Mouse (Mus musculus): ENCODE measurements around the gene Hist1h2an. TPM values are rescaled to one million over a fixed set of nuclear protein-coding genes. Genes with fewer than 3 reads are reported as not detected.

The Hist1h2an gene
- polyA plus RNA-seq (2015; fragmentation: Nextera tagmentation; extraction: Ambion mirVana): 1.5 and 2.4 TPM in 2 replicates

GRCm38 (mm10) chr13:21786899-21787629, at the start of gene Hist1h2an, which contains the start of gene Hist1h2bp:
Gene Hist1h2an, minus strand, starts transcription at chr13:21787218.
Gene Hist1h2bp, plus strand, starts transcription at chr13:21787461.

GRCm38 (mm10) chr13:21833461-21833860, 46.4 kb upstream of the Hist1h2an start, which contains the start of the genes Hist1h2ap and Hist1h2br:
Gene Hist1h2ap, minus strand, starts transcription at chr13:21833507.
Gene Hist1h2br, plus strand, starts transcription at chr13:21833743.

DNA sequence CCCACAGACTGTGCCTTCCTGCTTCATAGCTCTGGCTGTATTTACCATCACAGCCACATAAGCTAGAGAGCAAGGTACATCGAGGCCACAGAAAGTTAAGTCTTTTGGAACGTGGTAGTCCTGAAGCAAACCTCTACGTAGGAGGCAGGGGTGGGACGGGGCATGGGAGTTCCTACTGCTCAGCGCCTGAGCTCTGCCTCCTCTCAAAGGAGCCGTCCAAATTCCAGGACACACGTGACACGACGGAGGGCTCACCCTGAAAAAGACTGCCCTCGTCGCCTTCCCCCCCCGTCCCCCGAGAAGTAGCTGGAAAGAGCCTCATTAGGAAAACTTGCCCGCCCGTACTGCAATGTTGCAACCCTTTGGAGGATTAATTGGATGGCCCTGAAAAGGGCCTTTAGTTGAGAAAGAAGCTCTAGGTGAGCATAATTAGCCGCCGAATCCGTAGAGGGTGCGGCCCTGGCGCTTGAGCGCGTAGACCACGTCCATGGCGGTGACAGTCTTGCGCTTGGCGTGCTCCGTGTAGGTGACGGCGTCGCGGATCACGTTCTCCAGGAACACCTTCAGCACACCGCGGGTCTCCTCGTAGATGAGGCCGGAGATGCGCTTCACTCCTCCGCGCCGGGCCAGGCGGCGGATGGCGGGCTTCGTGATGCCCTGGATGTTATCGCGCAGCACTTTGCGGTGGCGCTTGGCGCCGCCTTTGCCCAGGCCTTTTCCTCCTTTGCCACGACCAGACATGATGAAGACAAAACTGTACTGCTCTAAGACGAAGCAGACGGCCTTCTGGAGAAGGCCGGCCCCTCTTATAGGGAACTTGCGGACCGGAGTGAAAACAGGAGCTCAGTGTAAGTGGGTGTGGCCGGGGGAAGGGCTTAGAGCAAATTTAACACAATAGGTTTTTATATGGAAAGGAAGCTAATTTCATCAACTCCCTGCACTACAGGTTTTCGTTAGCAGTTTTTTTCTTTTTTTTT, 44.7 kb upstream of the Hist1h2an start, which contains the start of gene Hist1h4n:
Gene Hist1h4n, minus strand, starts transcription at position 779 of the 977 bp plus-strand sequence.

DNA sequence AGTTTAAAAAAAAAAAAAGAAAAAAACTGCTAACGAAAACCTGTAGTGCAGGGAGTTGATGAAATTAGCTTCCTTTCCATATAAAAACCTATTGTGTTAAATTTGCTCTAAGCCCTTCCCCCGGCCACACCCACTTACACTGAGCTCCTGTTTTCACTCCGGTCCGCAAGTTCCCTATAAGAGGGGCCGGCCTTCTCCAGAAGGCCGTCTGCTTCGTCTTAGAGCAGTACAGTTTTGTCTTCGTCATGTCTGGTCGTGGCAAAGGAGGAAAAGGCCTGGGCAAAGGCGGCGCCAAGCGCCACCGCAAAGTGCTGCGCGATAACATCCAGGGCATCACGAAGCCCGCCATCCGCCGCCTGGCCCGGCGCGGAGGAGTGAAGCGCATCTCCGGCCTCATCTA, 24.5 kb upstream of the Hist1h2an start, which contains the start of gene Hist1h4m:
Gene Hist1h4m, plus strand, starts transcription at position 208 of the 400 bp plus-strand sequence.

DNA sequence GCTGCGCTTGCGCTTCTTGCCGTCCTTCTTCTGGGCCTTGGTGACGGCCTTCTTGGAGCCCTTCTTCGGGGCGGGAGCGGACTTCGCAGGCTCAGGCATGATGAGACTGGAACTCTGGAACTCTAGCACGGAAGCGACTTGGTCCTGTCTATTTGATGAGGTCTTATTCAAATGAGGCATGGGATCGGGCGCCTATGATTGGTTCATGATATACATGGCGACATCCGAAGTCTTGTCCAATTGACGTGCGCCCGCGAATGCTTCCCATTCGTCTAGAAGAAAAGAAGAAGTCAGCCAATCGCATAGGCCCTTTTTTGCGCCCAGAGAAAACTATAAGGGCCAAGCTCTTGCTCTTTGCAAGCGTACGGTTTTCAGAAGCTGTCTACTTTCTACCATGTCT, 23.1 kb upstream of the Hist1h2an start, which contains the start of the genes Hist1h2bq and Hist1h2ao:
Gene Hist1h2bq, minus strand, starts transcription at position 125 of the 400 bp plus-strand sequence.
Gene Hist1h2ao, plus strand, starts transcription at position 393 of the 400 bp plus-strand sequence.

DNA sequence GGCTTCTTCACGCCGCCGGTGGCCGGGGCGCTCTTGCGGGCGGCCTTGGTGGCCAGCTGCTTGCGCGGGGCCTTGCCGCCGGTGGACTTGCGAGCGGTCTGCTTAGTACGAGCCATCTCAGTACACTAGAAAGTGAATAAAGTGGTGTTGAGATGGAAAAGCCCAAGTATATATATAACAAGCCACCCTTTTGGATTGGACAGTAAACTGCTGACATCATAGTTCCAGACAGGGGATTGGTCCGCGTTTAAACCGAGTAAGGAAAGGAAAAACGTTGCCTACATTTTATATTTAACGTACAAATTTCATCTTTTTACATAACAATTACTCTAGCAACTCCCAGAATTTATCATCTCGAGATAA, 3.8 kb downstream of the Hist1h2an start, which contains the start of gene Hist1h3i:
Gene Hist1h3i, minus strand, starts transcription at position 116 of the 363 bp plus-strand sequence.

DNA sequence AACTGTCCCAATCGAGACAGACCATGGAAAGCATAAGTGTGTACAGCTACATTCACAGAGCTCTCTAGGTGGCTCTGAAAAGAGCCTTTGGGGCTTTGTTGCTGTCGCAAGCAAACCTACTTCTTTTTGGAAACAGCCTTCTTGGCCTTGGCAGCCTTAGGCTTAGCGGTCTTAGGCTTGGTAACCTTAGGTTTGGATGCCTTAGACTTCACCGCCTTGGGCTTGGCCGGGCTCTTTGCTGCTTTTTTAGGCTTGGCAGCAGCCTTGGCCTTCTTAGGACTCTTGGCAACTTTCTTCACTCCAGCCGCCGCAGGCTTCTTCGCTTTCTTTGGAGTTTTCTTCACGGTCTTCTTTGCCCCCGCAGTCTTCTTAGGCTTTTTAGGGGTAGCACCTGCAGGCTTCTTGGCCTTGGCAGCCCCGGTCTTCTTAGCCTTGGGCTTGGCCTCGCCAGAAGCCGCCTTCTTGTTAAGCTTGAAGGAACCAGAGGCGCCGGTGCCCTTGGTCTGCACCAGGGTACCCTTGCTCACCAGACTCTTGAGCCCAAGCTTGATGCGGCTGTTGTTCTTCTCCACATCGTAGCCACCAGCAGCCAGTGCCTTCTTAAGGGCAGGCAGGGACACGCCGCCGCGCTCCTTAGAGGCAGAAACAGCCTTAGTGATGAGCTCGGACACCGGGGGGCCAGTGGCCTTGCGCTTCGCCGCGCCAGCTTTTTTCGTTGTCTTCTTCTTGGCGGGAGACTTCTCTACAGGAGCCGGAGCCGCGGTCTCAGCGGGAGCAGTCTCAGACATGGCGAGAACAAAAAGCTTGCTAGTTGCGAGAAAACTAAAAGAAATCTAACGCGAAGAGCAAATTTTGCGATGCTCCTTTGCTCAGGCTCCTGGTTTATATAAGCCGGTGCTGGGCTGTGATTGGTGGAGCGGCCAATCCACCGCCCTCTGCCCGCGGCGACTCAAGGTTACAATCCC, 7.0 kb downstream of the Hist1h2an start, which contains the start of gene Hist1h1b:
Gene Hist1h1b, minus strand, starts transcription at position 859 of the 965 bp plus-strand sequence.

DNA sequence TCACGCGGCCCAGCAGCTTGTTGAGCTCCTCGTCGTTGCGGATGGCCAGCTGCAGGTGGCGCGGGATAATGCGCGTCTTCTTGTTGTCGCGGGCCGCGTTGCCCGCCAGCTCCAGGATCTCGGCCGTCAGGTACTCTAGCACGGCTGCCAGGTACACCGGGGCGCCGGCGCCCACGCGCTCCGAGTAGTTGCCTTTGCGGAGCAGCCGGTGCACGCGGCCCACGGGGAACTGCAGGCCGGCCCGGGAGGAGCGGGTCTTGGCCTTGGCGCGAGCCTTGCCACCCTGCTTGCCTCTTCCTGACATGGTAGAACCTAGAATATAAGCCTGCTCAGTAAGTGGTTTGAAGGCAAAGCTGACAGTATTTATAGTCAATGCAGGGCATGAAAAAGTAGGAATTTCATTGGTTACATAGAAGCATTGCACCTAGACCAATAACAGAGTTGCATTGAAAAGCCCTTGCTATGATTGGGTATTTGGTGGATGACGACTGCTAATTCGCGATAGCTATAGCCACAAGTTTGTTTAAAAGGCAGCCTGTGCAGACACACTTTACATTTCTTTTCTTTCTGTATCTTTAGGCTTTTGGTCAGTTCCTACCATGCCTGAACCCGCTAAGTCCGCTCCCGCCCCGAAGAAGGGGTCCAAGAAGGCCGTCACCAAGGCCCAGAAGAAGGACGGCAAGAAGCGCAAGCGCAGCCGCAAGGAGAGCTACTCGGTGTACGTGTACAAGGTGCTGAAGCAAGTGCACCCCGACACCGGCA, 33.3 kb downstream of the Hist1h2an start, which contains the start of the genes Hist1h2ak and Hist1h2bn:
Gene Hist1h2ak, minus strand, starts transcription at position 304 of the 762 bp plus-strand sequence.
Gene Hist1h2bn, plus strand, starts transcription at position 600 of the 762 bp plus-strand sequence.

GRCm38 (mm10) chr13:21750159-21751017, 36.6 kb downstream of the Hist1h2an start, which contains the start of gene Hist1h4k:
Gene Hist1h4k, minus strand, starts transcription at chr13:21750505.

Small RNA genes lying within 50 kb of the gene (microRNA-seq; reads per million reads assigned to microRNA genes)
- 0 reads per million in 2 experiments for gene Gm19658
- gene Gm44346: 0 reads per million in 2 experiments
- gene Gm44454: 0 reads per million in 2 experiments
- gene Gm44466: 0 reads per million in 2 experiments

Other genes with a start within 250 kb of the Hist1h2an start
- 0.10 TPM in 1 of 2 replicates, not detected in the other for gene Olfr1366, start 244.4 kb downstream of the Hist1h2an start, polyA plus RNA-seq (2015; fragmentation: Nextera tagmentation; extraction: Ambion mirVana)
- not detected in 2 replicates for gene Olfr1535, start 227.3 kb downstream of the Hist1h2an start, polyA plus RNA-seq (2015; fragmentation: Nextera tagmentation; extraction: Ambion mirVana)
- not detected in 2 replicates for gene Olfr1364, start 205.5 kb downstream of the Hist1h2an start, polyA plus RNA-seq (2015; fragmentation: Nextera tagmentation; extraction: Ambion mirVana)
- not detected in 2 replicates for gene Olfr1362, start 173.2 kb downstream of the Hist1h2an start, polyA plus RNA-seq (2015; fragmentation: Nextera tagmentation; extraction: Ambion mirVana)
- not detected in 2 replicates for gene Olfr11, start 144.7 kb downstream of the Hist1h2an start, polyA plus RNA-seq (2015; fragmentation: Nextera tagmentation; extraction: Ambion mirVana)
- gene Olfr1361, start 123.8 kb downstream of the Hist1h2an start, polyA plus RNA-seq (2015; fragmentation: Nextera tagmentation; extraction: Ambion mirVana): not detected in 2 replicates
- gene Olfr1360, start 109.8 kb downstream of the Hist1h2an start, polyA plus RNA-seq (2015; fragmentation: Nextera tagmentation; extraction: Ambion mirVana): not detected in 2 replicates
- gene Olfr1359, start 89.1 kb downstream of the Hist1h2an start, polyA plus RNA-seq (2015; fragmentation: Nextera tagmentation; extraction: Ambion mirVana): not detected in 2 replicates
- 0.60 and 0.77 TPM in 2 replicates for gene Hist1h2bl, start 71.1 kb downstream of the Hist1h2an start, polyA plus RNA-seq (2015; fragmentation: Nextera tagmentation; extraction: Ambion mirVana)
- gene Hist1h2ai, start 70.8 kb downstream of the Hist1h2an start, polyA plus RNA-seq (2015; fragmentation: Nextera tagmentation; extraction: Ambion mirVana): 5.6 and 8.3 TPM in 2 replicates
- gene Hist1h3h, start 69.6 kb downstream of the Hist1h2an start, polyA plus RNA-seq (2015; fragmentation: Nextera tagmentation; extraction: Ambion mirVana): 1.9 and 3.5 TPM in 2 replicates
- 0.33 and 0.82 TPM in 2 replicates for gene Hist1h2bm, start 65.2 kb downstream of the Hist1h2an start, polyA plus RNA-seq (2015; fragmentation: Nextera tagmentation; extraction: Ambion mirVana)
- gene Hist1h4j, start 52.2 kb downstream of the Hist1h2an start, polyA plus RNA-seq (2015; fragmentation: Nextera tagmentation; extraction: Ambion mirVana): 0.26 and 0.30 TPM in 2 replicates
- 1.0 TPM in 1 of 2 replicates, not detected in the other for gene Hist1h4k, start 36.7 kb downstream of the Hist1h2an start, polyA plus RNA-seq (2015; fragmentation: Nextera tagmentation; extraction: Ambion mirVana)
- gene Hist1h2ak, start 33.4 kb downstream of the Hist1h2an start, polyA plus RNA-seq (2015; fragmentation: Nextera tagmentation; extraction: Ambion mirVana): 2.8 and 9.7 TPM in 2 replicates
- 0.77 and 1.4 TPM in 2 replicates for gene Hist1h2bn, start 33.1 kb downstream of the Hist1h2an start, polyA plus RNA-seq (2015; fragmentation: Nextera tagmentation; extraction: Ambion mirVana)
- 5.9 and 8.9 TPM in 2 replicates for gene Hist1h1b, start 6.6 kb downstream of the Hist1h2an start, polyA plus RNA-seq (2015; fragmentation: Nextera tagmentation; extraction: Ambion mirVana)
- 37.6 and 38.4 TPM in 2 replicates for gene Hist1h3i, start 3.8 kb downstream of the Hist1h2an start, polyA plus RNA-seq (2015; fragmentation: Nextera tagmentation; extraction: Ambion mirVana)
- gene Hist1h2bp, start 243 bp upstream of the Hist1h2an start, polyA plus RNA-seq (2015; fragmentation: Nextera tagmentation; extraction: Ambion mirVana): 0.51 and 0.69 TPM in 2 replicates
- 3.3 and 7.3 TPM in 2 replicates for gene Hist1h2bq, start 23.0 kb upstream of the Hist1h2an start, polyA plus RNA-seq (2015; fragmentation: Nextera tagmentation; extraction: Ambion mirVana)
- gene Hist1h2ao, start 23.2 kb upstream of the Hist1h2an start, polyA plus RNA-seq (2015; fragmentation: Nextera tagmentation; extraction: Ambion mirVana): not detected in 2 replicates
- not detected in 2 replicates for gene Hist1h4m, start 24.5 kb upstream of the Hist1h2an start, polyA plus RNA-seq (2015; fragmentation: Nextera tagmentation; extraction: Ambion mirVana)
- 2.6 and 3.1 TPM in 2 replicates for gene Hist1h4n, start 45.0 kb upstream of the Hist1h2an start, polyA plus RNA-seq (2015; fragmentation: Nextera tagmentation; extraction: Ambion mirVana)
- gene Hist1h2ap, start 46.3 kb upstream of the Hist1h2an start, polyA plus RNA-seq (2015; fragmentation: Nextera tagmentation; extraction: Ambion mirVana): 1,124 and 1,146 TPM in 2 replicates
- 2.9 and 6.3 TPM in 2 replicates for gene Hist1h2br, start 46.5 kb upstream of the Hist1h2an start, polyA plus RNA-seq (2015; fragmentation: Nextera tagmentation; extraction: Ambion mirVana)
- 0.83 and 1.1 TPM in 2 replicates for gene Zfp184, start 157.9 kb upstream of the Hist1h2an start, polyA plus RNA-seq (2015; fragmentation: Nextera tagmentation; extraction: Ambion mirVana)
- 0.04 TPM in 1 of 2 replicates, not detected in the other for gene Pom121l2, start 194.0 kb upstream of the Hist1h2an start, polyA plus RNA-seq (2015; fragmentation: Nextera tagmentation; extraction: Ambion mirVana)
- gene Prss16, start 222.5 kb upstream of the Hist1h2an start, polyA plus RNA-seq (2015; fragmentation: Nextera tagmentation; extraction: Ambion mirVana): 0.19 TPM in 1 of 2 replicates, not detected in the other
- 0.86 and 1.6 TPM in 2 replicates for gene Hist1h2ah, start 248.3 kb upstream of the Hist1h2an start, polyA plus RNA-seq (2015; fragmentation: Nextera tagmentation; extraction: Ambion mirVana)
- gene Hist1h2bk, start 248.7 kb upstream of the Hist1h2an start, polyA plus RNA-seq (2015; fragmentation: Nextera tagmentation; extraction: Ambion mirVana): 0.79 and 0.91 TPM in 2 replicates